Mouse (Mus musculus): ENCODE data around the gene Pim3. TPM values are rescaled to one million over a fixed set of nuclear protein-coding genes. Genes with fewer than 3 reads are reported as not detected.

Gene Pim3
- polyA plus RNA-seq, 1 experiment from 2014 or later: 30.1 TPM

DNA sequence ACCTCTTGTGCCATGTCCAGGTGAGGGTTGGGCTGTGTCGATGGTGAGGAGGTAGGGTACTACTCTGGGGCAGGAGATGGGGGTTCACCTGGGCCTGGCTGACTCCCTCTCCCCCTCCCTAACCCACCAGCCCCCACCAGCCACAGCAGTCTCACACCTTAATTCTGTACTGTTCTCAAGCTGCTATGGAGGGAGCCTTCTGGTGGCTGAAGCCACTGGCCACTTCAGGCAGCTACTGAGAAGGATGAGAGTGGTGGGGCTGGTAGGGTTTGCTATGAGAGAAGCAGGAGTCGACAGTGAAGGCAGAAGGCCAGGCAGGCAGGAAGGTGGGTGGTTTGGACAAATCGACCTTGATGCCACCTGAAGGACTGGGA is 19.7 kb upstream of the Pim3 start:
- 70% methylated on average over 3 of the region's 3 CpGs for WGBS
- ATAC-seq (ENCODE audit: low FRiP score): no peak

DNA sequence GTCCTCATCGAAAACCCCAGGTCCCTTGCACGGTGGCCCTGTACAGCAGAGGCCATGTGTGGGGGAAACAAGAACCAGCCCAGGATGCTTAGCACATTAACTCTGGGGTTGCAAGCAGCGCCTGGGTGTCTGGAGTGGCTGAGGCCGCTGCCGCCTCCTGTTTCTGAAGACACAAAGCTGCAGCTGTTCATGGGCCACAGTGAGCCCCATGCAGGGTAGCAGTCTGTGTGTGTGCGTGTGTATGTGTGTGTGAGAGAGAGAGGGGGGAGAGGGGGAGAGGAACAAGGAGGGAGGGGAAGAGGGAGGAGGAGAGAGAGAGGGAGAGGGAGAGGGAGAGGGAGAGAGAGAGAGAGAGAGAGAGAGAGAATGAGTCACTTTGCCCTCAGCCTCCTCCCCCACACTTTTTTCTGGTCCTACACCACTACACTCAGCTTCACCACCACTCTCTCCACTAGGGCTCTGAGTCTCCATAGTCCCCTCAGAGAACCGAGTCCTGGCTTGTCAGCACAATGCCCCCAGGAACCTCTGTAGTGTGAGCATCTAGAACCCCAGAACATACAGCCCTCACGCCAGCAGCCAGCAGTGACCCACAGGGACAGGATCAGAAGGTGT is 18.4 kb upstream of the Pim3 start:
- 55% methylated on average over 8 of the region's 8 CpGs for WGBS
- H3K4me3 ChIP-seq (ENCODE audit: low read depth, low read length): no peak overlapping the region
- no peaks in the 10 kb centered on the region for H3K27me3 ChIP-seq (ENCODE audit: control insufficient read depth, insufficient read depth, low read length)
- no peak overlapping the region for H3K4me2 ChIP-seq
- no peaks in the 10 kb centered on the region for H3K36me3 ChIP-seq (ENCODE audit: control insufficient read depth, insufficient read depth, low read length)
- no peak overlapping the region for H3K9ac ChIP-seq (ENCODE audit: low read length)
- no peak overlapping the region for H3K27ac ChIP-seq (ENCODE audit: low read depth, low read length)
- H3K9me3 ChIP-seq (ENCODE audit: control insufficient read depth, low read length): no peaks in the 10 kb centered on the region
- ATAC-seq (ENCODE audit: low FRiP score) (no peak), DNase-seq (ENCODE audit: low spot score, missing footprints) (no peak)
- no peaks in the 10 kb centered on the region for H3K4me1 ChIP-seq (ENCODE audit: control insufficient read depth, insufficient read depth, low read length)

More for the DNA sequence above, 19.7 kb upstream of the Pim3 start:
- H3K27ac ChIP-seq (ENCODE audit: low read depth, low read length): no peak overlapping the region
- no peak for DNase-seq (ENCODE audit: low spot score, missing footprints)
- H3K36me3 ChIP-seq (ENCODE audit: control insufficient read depth, insufficient read depth, low read length): no peaks in the 10 kb centered on the region
- H3K9me3 ChIP-seq (ENCODE audit: control insufficient read depth, low read length): no peaks in the 10 kb centered on the region
- peaks cover 4% of the 10 kb centered on the region; the same call in 1 of the 2 replicates for H3K4me1 ChIP-seq (ENCODE audit: control insufficient read depth, insufficient read depth, low read length)
- H3K4me3 ChIP-seq (ENCODE audit: low read depth, low read length): no peak overlapping the region
- H3K4me2 ChIP-seq: no peak overlapping the region
- no peak overlapping the region for H3K9ac ChIP-seq (ENCODE audit: low read length)
- no peaks in the 10 kb centered on the region for H3K27me3 ChIP-seq (ENCODE audit: control insufficient read depth, insufficient read depth, low read length)

DNA sequence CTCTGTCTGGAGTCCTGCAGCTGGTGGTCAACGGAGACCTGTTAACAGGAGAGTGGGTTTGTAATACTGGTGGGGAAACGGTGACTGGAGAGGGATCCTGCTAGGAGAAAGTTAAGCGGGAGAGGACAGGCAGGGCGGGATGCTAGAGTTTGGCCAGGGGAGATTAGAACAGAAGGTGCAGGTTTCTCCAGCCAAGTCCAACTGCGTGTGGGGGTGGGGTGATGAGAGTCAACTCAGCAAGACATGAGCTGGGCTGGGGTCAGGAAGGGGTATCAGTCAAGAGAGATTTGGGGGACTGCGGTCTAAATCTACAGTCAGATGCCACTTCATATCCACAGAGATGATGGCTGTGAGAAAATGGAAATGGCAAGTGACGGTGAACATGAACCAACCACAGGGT is 17.0 kb upstream of the Pim3 start:
- Histone ChIP-seq H3K27ac (ENCODE audit: low read depth, low read length) (no peak overlapping the region), H3K36me3 (ENCODE audit: control insufficient read depth, insufficient read depth, low read length) (no peaks in the 10 kb centered on the region), H3K9ac (ENCODE audit: low read length) (no peak overlapping the region), H3K27me3 (ENCODE audit: control insufficient read depth, insufficient read depth, low read length) (no peaks in the 10 kb centered on the region), H3K4me1 (ENCODE audit: control insufficient read depth, insufficient read depth, low read length) (no peaks in the 10 kb centered on the region), H3K9me3 (ENCODE audit: control insufficient read depth, low read length) (no peaks in the 10 kb centered on the region), H3K4me2 (no peak overlapping the region), H3K4me3 (ENCODE audit: low read depth, low read length) (no peak overlapping the region)
- ATAC-seq (ENCODE audit: low FRiP score) (no peak), DNase-seq (ENCODE audit: low spot score, missing footprints) (no peak)
- WGBS: 90% methylated on average over 7 of the region's 7 CpGs

DNA sequence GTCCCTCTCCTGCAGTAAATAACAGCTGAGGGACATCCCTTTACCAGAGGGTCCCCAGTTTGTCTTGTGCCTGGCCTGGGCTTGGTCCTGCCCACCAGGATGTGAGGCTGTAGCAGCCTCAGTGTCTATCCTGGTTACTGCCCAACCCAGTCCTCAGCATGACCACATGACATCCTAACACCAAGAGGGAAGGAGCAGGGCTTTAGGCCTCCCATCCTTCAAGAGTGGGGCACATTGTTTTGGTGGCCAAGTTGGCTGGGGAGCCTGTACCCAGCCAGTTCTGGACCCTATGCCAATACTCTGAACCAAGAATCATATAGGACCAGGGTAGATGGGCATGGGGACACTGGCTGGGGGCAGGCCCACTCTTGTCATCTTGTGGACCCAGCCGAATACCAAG is 13.3 kb upstream of the Pim3 start:
- H3K36me3 ChIP-seq (ENCODE audit: control insufficient read depth, insufficient read depth, low read length): no peaks in the 10 kb centered on the region
- no peak overlapping the region for H3K9ac ChIP-seq (ENCODE audit: low read length)
- no peaks in the 10 kb centered on the region for H3K27me3 ChIP-seq (ENCODE audit: control insufficient read depth, insufficient read depth, low read length)
- ATAC-seq (ENCODE audit: low FRiP score) (no peak), DNase-seq (ENCODE audit: low spot score, missing footprints) (no peak)
- H3K4me1 ChIP-seq (ENCODE audit: control insufficient read depth, insufficient read depth, low read length): no peaks in the 10 kb centered on the region
- H3K4me3 ChIP-seq (ENCODE audit: low read depth, low read length): no peak overlapping the region
- H3K27ac ChIP-seq (ENCODE audit: low read depth, low read length): no peak overlapping the region
- no peak overlapping the region for H3K4me2 ChIP-seq
- H3K9me3 ChIP-seq (ENCODE audit: control insufficient read depth, low read length): no peaks in the 10 kb centered on the region
- 100% methylated on average over 1 of the region's 1 CpGs for WGBS

DNA sequence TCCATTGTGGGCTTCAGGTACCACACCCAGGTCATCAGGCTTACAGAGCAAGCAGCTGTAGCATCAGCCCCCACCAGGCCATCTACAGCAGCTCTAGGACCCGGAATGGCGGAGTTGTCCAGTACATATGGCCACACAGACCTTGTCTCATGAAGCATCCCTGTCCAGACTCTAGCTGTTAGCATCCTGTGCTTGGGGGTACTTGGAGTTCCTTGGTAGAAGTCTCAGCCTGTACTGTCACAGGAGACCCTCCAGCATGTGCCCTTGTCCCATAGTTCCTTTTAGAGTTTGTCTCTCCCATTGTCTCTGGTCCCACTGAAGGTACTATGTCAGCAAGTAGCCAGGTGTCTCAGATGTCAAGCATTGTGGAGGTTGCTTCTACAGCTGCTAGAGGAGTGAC is 12.4 kb upstream of the Pim3 start:
- 87% methylated on average over 2 of the region's 2 CpGs for WGBS
- H3K9ac ChIP-seq (ENCODE audit: low read length): no peak overlapping the region
- no peak overlapping the region for H3K4me2 ChIP-seq
- no peaks in the 10 kb centered on the region for H3K36me3 ChIP-seq (ENCODE audit: control insufficient read depth, insufficient read depth, low read length)
- no peak overlapping the region for H3K4me3 ChIP-seq (ENCODE audit: low read depth, low read length)
- no peak for ATAC-seq (ENCODE audit: low FRiP score)
- H3K9me3 ChIP-seq (ENCODE audit: control insufficient read depth, low read length): no peaks in the 10 kb centered on the region
- no peak overlapping the region for H3K27ac ChIP-seq (ENCODE audit: low read depth, low read length)
- H3K4me1 ChIP-seq (ENCODE audit: control insufficient read depth, insufficient read depth, low read length): 0 out of 2 replicates have a peak, but pooled peaks cover 3% of the 10 kb centered on the region
- no peaks in the 10 kb centered on the region for H3K27me3 ChIP-seq (ENCODE audit: control insufficient read depth, insufficient read depth, low read length)
- DNase-seq (ENCODE audit: low spot score, missing footprints): no peak

DNA sequence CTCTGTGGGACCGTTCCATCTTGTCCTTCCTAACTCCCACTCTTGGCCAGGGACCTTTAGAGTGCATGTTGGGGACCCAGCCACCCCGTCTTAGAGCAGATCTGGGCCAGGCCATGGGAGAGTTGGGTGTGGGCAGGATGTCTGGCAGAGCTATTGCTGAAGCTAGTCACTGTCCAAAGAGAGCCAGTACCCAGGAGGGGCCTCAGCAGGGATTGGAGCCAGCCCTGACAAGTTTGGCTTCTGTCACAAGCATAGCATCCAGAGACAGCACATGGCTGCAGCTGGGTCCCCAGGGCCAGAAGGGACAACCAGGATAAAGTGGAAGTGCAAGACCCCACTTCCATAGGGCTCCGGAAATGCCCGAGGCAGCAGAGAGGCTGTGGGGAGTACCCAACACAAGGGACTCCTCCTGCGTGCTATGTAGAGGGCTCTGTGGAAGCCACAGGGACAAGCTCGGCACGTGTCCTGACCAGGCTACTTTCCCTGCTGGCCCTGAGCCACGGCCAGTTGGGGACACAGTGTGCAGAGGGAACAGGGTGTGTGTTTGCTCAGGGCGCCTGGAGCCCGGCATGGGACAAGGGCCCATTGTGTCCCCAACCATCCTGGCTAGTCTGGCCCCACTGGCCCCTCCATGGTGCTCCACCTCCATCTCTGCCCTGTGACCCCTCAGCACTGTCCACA is 11.7 kb upstream of the Pim3 start:
- H3K27me3 ChIP-seq (ENCODE audit: control insufficient read depth, insufficient read depth, low read length): no peaks in the 10 kb centered on the region
- ATAC-seq (ENCODE audit: low FRiP score): no peak
- H3K4me1 ChIP-seq (ENCODE audit: control insufficient read depth, insufficient read depth, low read length): 0 out of 2 replicates have a peak, but pooled peaks cover 3% of the 10 kb centered on the region
- no peak overlapping the region for H3K4me3 ChIP-seq (ENCODE audit: low read depth, low read length)
- WGBS: 66% methylated on average over 10 of the region's 10 CpGs
- H3K4me2 ChIP-seq: no peak overlapping the region
- H3K27ac ChIP-seq (ENCODE audit: low read depth, low read length): no peak overlapping the region
- no peak overlapping the region for H3K9ac ChIP-seq (ENCODE audit: low read length)
- H3K36me3 ChIP-seq (ENCODE audit: control insufficient read depth, insufficient read depth, low read length): no peaks in the 10 kb centered on the region
- no peaks in the 10 kb centered on the region for H3K9me3 ChIP-seq (ENCODE audit: control insufficient read depth, low read length)
- DNase-seq (ENCODE audit: low spot score, missing footprints): no peak

DNA sequence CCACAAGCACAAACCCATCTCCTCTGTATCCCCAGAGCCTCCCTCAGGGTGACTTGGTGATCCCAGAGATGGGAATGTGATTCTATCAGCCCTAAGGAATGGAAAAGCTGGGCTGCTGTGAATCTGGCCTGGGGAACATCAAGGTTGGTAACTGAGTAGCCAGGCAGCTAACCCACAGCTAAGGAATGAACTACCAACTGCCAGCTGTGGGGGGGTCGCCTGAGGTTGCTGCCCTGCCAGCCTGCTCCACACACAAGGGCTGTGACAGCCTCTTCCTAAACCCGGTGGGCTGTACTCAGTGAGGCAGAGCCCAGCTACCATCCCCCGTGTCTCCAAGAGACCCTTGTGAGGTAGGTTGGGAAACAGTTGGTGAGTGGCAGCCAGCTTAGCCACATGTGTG is 10.9 kb upstream of the Pim3 start:
- H3K27me3 ChIP-seq (ENCODE audit: control insufficient read depth, insufficient read depth, low read length): no peaks in the 10 kb centered on the region
- H3K27ac ChIP-seq (ENCODE audit: low read depth, low read length): no peak overlapping the region
- no peak overlapping the region for H3K9ac ChIP-seq (ENCODE audit: low read length)
- no peak overlapping the region for H3K4me3 ChIP-seq (ENCODE audit: low read depth, low read length)
- ATAC-seq (ENCODE audit: low FRiP score): no peak
- H3K4me2 ChIP-seq: no peak overlapping the region
- 0 out of 2 replicates have a peak, but pooled peaks cover 3% of the 10 kb centered on the region for H3K4me1 ChIP-seq (ENCODE audit: control insufficient read depth, insufficient read depth, low read length)
- no peak for DNase-seq (ENCODE audit: low spot score, missing footprints)
- H3K9me3 ChIP-seq (ENCODE audit: control insufficient read depth, low read length): no peaks in the 10 kb centered on the region
- WGBS: 64% methylated on average over 3 of the region's 3 CpGs
- H3K36me3 ChIP-seq (ENCODE audit: control insufficient read depth, insufficient read depth, low read length): no peaks in the 10 kb centered on the region

DNA sequence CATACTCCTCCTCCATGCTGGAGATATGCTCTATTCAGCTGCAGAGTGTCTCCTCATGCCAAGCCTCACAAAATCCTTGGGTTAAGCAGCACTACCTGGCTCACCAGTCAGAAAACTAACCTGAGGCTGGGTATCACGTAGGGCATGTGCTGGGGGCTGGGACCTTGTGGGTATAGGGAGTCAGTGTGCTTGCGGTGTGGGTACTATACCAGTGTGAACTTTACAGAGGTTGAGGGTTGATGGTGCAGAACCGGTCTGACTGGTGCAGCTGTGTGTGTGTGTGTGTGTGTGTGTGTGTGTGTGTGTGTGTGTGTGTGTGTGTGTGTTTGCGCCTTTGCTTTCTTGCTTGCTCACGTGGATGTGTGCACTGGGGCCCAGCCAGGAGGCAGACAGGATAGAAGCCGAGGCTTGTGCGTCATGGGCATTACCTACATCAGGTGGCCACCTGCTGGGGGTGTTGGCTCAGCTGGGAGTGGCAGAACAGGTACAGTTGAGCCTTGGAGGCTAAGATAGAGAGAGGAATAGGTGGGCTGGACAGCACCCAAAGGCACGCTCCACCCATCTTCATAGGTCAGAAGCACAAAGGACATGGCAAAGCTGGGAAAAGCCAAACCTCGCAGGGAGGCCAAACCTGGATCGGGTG is 10.4 kb upstream of the Pim3 start:
- Histone ChIP-seq H3K4me1 (ENCODE audit: control insufficient read depth, insufficient read depth, low read length) (0 out of 2 replicates have a peak, but pooled peaks cover 3% of the 10 kb centered on the region), H3K9ac (ENCODE audit: low read length) (no peak overlapping the region), H3K27ac (ENCODE audit: low read depth, low read length) (no peak overlapping the region), H3K4me2 (no peak overlapping the region), H3K4me3 (ENCODE audit: low read depth, low read length) (no peak overlapping the region), H3K27me3 (ENCODE audit: control insufficient read depth, insufficient read depth, low read length) (no peaks in the 10 kb centered on the region), H3K9me3 (ENCODE audit: control insufficient read depth, low read length) (no peaks in the 10 kb centered on the region), H3K36me3 (ENCODE audit: control insufficient read depth, insufficient read depth, low read length) (no peaks in the 10 kb centered on the region)
- 85% methylated on average over 10 of the region's 10 CpGs for WGBS
- ATAC-seq (ENCODE audit: low FRiP score): no peak
- no peak for DNase-seq (ENCODE audit: low spot score, missing footprints)

DNA sequence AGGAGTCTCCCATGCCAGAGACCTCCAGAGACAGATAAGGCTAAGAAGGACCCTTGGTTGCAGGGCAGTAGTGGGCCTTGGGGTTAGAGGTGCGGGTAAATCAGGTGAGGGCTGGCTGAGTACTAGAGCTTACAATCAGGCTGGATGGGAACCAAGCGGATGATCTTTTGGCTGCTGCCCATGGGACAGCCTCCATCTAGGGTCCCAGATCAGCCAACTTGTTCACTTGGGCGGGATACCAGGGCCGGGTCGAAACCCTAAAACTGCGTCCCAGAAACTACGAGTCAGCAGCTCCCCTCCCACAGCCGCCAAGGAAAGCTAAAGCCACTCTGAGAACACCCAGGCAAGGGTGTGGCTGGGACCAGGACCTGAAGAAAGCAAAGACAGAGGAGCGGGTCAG is 8.9 kb upstream of the Pim3 start:
- Histone ChIP-seq H3K27me3 (ENCODE audit: control insufficient read depth, insufficient read depth, low read length) (no peaks in the 10 kb centered on the region), H3K9ac (ENCODE audit: low read length) (no peak overlapping the region), H3K9me3 (ENCODE audit: control insufficient read depth, low read length) (no peaks in the 10 kb centered on the region), H3K4me2 (no peak overlapping the region), H3K4me1 (ENCODE audit: control insufficient read depth, insufficient read depth, low read length) (0 out of 2 replicates have a peak, but pooled peaks cover 3% of the 10 kb centered on the region), H3K27ac (ENCODE audit: low read depth, low read length) (no peak overlapping the region), H3K36me3 (ENCODE audit: control insufficient read depth, insufficient read depth, low read length) (no peaks in the 10 kb centered on the region), H3K4me3 (ENCODE audit: low read depth, low read length) (no peak overlapping the region)
- 91% methylated on average over 9 of the region's 9 CpGs for WGBS
- no peak for ATAC-seq (ENCODE audit: low FRiP score)
- no peak for DNase-seq (ENCODE audit: low spot score, missing footprints)

All from midbrain, embryonic 11.5 days (tissue).